Mouse (Mus musculus) intestine, postnatal 0 days (tissue): ENCODE measurements at regions not wholly inside any gene's neighbourhood (a gene's known extent, or its start where the extent isn't known, plus 50 kb on each side); places are given as distances from the start of the nearest gene placed in this dataset.

Experiments used
- ATAC-seq: fragments of 200-750 bp; cut with Nextera tagmentation; 2 replicates; pipeline ENCODE4 v1.8.0; 2017; ENCODE audit warnings: mild to moderate bottlenecking, moderate TSS enrichment, moderate library complexity
- H3K27ac ChIP-seq: fragments of 300-500 bp; sonication (generic); 2 replicates; pipeline ENCODE4 v1.5.1; 2014; ENCODE audit warnings: mild to moderate bottlenecking, low read depth, low read length, moderate library complexity
- H3K27me3 ChIP-seq: fragments of 300-500 bp; sonication (generic); replicated peaks from 2 replicates; pipeline ENCODE4 v1.6.1; 2014; ENCODE audit warnings: low read length, mixed read lengths; ENCODE audit not compliant: control insufficient read depth, insufficient read depth
- H3K36me3 ChIP-seq: fragments of 300-500 bp; sonication (generic); 2 replicates; pipeline ENCODE4 v1.6.1; 2014; ENCODE audit warnings: mild to moderate bottlenecking, moderate library complexity; ENCODE audit not compliant: control insufficient read depth, insufficient read depth
- H3K4me1 ChIP-seq: fragments of 300-500 bp; sonication (generic); replicated peaks from 2 replicates; pipeline ENCODE4 v1.6.1; 2014; ENCODE audit warnings: antibody characterized with exemption, low read length, mixed read lengths; ENCODE audit not compliant: control insufficient read depth, insufficient read depth
- H3K4me2 ChIP-seq: fragments of 300-500 bp; sonication (generic); replicated peaks from 2 replicates; pipeline ENCODE4 v1.6.1; 2014; ENCODE audit warnings: low read depth, mild to moderate bottlenecking, moderate library complexity
- H3K4me3 ChIP-seq: fragments of 300-500 bp; sonication (generic); 2 replicates; pipeline ENCODE4 v1.5.1; 2014; ENCODE audit warnings: low read depth, low read length
- H3K9ac ChIP-seq: fragments of 300-500 bp; sonication (generic); 2 replicates; pipeline ENCODE4 v1.6.1; 2014; ENCODE audit warnings: mild to moderate bottlenecking, low read depth, low read length
- H3K9me3 ChIP-seq: fragments of 300-500 bp; sonication (generic); 2 replicates; pipeline ENCODE4 v1.6.1; 2016; ENCODE audit warnings: mixed run types; ENCODE audit not compliant: control insufficient read depth
- CTCF ChIP-seq: sonication (generic); IDR thresholded peaks from 2 replicates; pipeline ENCODE4 v1.5.1; 2016; ENCODE audit warnings: low read depth, mild to moderate bottlenecking, control low read depth, antibody characterized with exemption, moderate library complexity
- WGBS: fragments of 180-500 bp; shearing (Covaris S2); extraction: QIAGEN DNeasy Blood & Tissue Kit; methylation state at CpG from one replicate; pipeline ENCODE4 v1.1.7; 2014; 5-methylcytosine and 5-hydroxymethylcytosine counted together

DNA sequence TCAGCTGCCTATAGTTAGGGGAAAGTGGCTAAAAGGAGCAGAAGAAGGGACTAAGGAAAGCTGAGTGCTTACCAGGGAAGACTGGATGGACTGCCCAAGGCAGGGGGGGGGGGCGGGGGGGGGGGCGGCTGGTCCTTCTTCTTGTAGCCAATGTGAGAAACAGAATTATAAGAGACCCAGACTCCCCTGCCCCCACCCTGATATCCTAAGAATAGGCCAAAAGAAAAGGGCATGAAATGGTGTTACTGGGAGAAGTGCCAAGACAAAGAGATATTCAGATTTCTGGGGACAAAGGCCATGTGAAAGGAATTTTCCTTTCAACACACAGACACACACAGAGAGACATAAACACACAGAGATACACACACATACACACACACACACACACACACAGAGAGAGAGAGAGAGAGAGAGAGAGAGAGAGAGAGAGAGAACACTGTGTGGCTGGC lies 333.6 kb upstream of the Nrp1 start:
- Histone ChIP-seq H3K4me3 (no peak overlapping the region), H3K4me2 (no peak overlapping the region), H3K4me1 (no peaks in the 10 kb centered on the region), H3K36me3 (no peaks in the 10 kb centered on the region), H3K27ac (no peak overlapping the region), H3K9me3 (no peaks in the 10 kb centered on the region), H3K9ac (no peak overlapping the region), H3K27me3 (no peaks in the 10 kb centered on the region)
- no peak for TF ChIP-seq CTCF
- WGBS = no CpG with 5 or more reads among the region's 2 CpGs
- no peak for ATAC-seq

DNA sequence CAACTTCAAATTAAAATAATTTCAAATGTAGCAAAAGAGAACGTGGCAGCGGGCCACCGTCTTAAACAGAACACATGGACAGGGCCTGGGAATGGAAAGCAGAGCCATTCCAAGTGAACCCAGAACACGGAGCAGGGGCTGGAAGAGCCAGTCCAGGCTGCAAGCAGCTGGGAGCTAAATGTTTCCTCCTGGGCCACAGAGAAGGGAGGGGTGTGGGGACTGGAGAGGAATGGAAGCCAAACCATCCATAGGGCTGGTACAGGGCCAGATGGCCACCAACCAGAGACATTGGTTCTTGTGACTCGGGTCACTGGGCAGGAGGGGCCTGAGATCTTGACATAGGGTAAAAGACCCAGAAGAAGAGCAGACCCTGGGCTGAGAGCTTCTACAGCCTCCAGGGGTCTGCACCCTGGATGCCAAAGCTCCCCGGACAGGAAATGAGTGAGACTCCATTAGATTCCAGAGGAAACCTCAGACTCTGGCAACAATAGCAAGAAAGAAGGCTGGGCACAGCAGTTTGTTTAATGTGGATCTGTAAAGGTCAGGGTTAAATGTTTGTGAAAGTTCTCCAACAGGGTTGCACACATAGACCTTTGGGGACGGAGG lies 333.1 kb upstream of the Nrp1 start:
- peak overlapping the region; percentile 13; the same call in 1 of the 2 replicates for H3K4me2 ChIP-seq
- no peak for ATAC-seq
- no peak for TF ChIP-seq CTCF
- H3K27ac ChIP-seq = no peak overlapping the region
- no peak overlapping the region for H3K4me3 ChIP-seq
- no peaks in the 10 kb centered on the region for H3K4me1 ChIP-seq
- no peaks in the 10 kb centered on the region for H3K36me3 ChIP-seq
- 37% methylated on average over 7 of the region's 7 CpGs for WGBS
- no peak overlapping the region for H3K9ac ChIP-seq
- no peaks in the 10 kb centered on the region for H3K9me3 ChIP-seq
- H3K27me3 ChIP-seq = no peaks in the 10 kb centered on the region

DNA sequence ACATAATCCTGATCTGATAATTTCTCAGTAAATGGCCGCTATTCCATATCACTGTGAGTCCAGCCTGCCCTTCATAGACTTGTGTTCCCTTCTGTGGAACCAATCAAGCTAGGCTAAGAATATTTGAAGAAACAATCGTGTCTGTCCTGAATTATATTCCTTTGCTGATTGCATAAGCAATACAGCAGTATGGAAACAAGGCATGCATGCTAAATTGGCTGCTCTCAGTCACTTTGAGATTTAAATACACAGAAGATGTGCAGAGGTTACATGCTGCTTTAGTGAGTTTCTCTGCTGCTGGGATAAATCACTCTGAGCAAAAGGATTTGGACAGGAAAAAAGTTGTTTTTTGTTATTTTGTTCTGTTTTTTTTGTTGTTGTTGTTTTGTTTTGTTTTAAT lies 331.4 kb upstream of the Nrp1 start:
- no peaks in the 10 kb centered on the region for H3K4me1 ChIP-seq
- WGBS = 74% methylated on average over 2 of the region's 2 CpGs

DNA sequence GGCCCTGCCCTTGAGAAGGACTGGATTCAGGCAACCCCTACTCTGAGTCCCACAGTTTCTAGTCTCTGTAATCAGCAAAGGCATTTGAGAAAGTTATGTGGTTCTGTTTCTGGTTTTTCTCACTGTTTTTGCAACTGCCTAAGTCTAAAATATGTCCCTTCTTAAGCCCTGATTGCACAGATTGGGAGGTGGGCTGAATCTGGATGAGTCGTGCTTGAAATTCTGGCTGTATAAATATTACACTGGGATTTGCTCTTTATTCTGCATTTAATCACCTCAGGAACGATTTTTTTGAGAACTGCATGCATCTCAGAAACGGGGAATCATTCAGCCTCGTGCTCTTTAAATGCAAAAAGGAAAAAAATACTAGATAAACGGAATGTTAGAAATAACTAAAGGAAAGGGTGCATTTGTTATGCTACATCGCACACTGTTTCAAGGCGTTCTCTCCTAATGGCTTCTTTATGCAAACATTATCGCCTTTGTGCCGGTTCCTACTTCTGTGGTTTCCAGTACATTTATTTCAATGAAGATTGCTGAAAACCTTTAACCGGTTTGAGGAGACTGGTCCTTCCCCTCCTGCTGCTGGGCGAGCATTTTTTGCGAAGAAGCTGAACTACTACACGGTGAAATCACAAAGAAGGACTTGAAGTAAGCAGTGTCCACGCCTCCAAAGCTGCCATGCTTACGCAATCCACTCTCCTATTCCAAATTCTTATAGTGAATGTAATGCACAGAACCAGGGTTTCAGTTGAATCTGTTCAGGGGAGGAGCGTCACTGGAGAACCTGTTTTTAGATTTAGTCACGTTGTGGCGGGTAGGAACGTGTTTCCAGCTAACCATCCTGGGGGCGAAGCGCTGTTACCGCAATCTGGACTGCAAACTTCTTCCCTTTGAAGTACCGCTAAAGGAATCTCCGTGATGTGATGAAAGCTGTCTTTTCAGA lies 327.8 kb upstream of the Nrp1 start:
- H3K9me3 ChIP-seq = no peaks in the 10 kb centered on the region
- no peak overlapping the region for H3K4me3 ChIP-seq
- no peaks in the 10 kb centered on the region for H3K27me3 ChIP-seq
- ATAC-seq = no peak
- no peak overlapping the region for H3K9ac ChIP-seq
- no peak overlapping the region for H3K4me2 ChIP-seq
- no peaks in the 10 kb centered on the region for H3K36me3 ChIP-seq
- H3K27ac ChIP-seq = no peak overlapping the region
- H3K4me1 ChIP-seq = no peaks in the 10 kb centered on the region
- TF ChIP-seq CTCF = no peak
- WGBS = 80% methylated on average over 24 of the region's 24 CpGs

More for the DNA sequence above, 331.4 kb upstream of the Nrp1 start:
- Histone ChIP-seq H3K36me3 (no peaks in the 10 kb centered on the region), H3K27me3 (no peaks in the 10 kb centered on the region), H3K4me2 (no peak overlapping the region), H3K27ac (no peak overlapping the region), H3K9ac (no peak overlapping the region), H3K4me3 (no peak overlapping the region), H3K9me3 (no peaks in the 10 kb centered on the region)
- TF ChIP-seq CTCF = no peak
- no peak for ATAC-seq

DNA sequence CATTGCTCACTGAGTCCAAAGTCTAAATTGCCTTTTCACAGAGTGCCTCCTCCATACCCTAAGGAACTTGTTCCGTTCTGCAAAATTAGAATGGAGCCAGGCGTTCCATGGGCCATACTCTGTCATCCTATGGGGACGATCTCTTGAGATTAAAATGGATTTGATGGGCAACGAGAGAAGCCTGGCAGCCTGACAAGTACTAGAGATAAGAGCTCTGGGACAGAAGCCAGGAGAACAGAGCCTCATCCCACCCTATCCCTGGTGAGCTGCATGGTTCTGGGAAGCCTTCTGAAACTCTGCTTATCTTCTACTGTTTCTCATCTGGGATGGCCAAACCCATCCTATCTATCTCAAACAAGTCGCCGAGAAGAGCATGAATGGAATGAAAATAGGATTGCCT lies 324.3 kb upstream of the Nrp1 start:
- 43% methylated on average over 6 of the region's 6 CpGs for WGBS
- Histone ChIP-seq H3K4me1 (no peaks in the 10 kb centered on the region), H3K27me3 (no peaks in the 10 kb centered on the region), H3K9me3 (no peaks in the 10 kb centered on the region), H3K27ac (no peak overlapping the region), H3K9ac (no peak overlapping the region), H3K36me3 (no peaks in the 10 kb centered on the region), H3K4me2 (no peak overlapping the region), H3K4me3 (no peak overlapping the region)
- no peak for TF ChIP-seq CTCF
- no peak for ATAC-seq

DNA sequence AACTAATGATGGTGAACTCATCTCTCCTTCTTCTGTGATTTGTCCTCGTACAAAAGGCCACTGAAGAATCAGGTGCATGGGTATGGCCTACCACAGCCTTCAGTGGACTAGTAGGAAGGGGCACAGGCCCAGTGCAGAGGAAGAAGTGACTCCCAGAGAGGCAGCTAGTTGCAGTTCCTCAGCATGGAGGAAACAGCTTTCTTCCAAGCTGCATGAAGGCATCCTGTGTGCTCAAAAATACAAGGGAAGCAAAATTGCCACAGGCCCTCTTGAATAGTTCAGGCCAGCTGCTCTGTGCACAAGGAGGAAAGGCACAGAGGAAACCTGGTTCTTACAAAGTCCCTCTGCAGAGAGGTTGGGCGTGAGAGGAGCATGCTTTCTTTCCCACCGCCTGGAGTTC lies 322.7 kb upstream of the Nrp1 start:
- Histone ChIP-seq H3K4me1 (no peaks in the 10 kb centered on the region), H3K27ac (no peak overlapping the region), H3K4me3 (no peak overlapping the region), H3K9ac (no peak overlapping the region), H3K9me3 (no peaks in the 10 kb centered on the region), H3K27me3 (no peaks in the 10 kb centered on the region), H3K36me3 (no peaks in the 10 kb centered on the region), H3K4me2 (no peak overlapping the region)
- ATAC-seq = no peak
- 70% methylated on average over 3 of the region's 3 CpGs for WGBS
- TF ChIP-seq CTCF = no peak
